Mouse (Mus musculus) heart, embryonic 14.5 days (tissue): ENCODE data around the gene Rab4b. TPM values are rescaled to one million over a fixed set of nuclear protein-coding genes. Genes with fewer than 3 reads are reported as not detected.

Source experiments
- ATAC-seq: fragments of 200-750 bp; cut with Nextera tagmentation; 2 replicates; pipeline ENCODE4 v1.8.0; 2017; ENCODE audit warnings: low read depth, moderate TSS enrichment; ENCODE audit not compliant: insufficient number of reproducible peaks, insufficient read depth, low FRiP score
- H3K27ac ChIP-seq, 2 experiments: fragments of 200-500 bp in 1 of 2; fragments of 300-500 bp in 1 of 2; sonication (generic) in 1 of 2; replicated peaks in 1 of 2; 2 replicates each; pipeline ENCODE4 v1.5.1; 2012 to 2014; ENCODE audit warnings: low read depth in 2 of 2, low read length in 2 of 2, control low read depth in 1 of 2, mild to moderate bottlenecking in 1 of 2, mixed read lengths in 1 of 2; ENCODE audit not compliant: control insufficient read depth in 1 of 2, insufficient read depth in 1 of 2
- H3K27me3 ChIP-seq: fragments of 300-500 bp; sonication (generic); 2 replicates; pipeline ENCODE4 v1.6.1; 2014; ENCODE audit warnings: mild to moderate bottlenecking, low read length, control low read depth; ENCODE audit not compliant: control insufficient read depth, insufficient read depth
- H3K36me3 ChIP-seq: fragments of 300-500 bp; sonication (generic); 2 replicates; pipeline ENCODE4 v1.6.1; 2014; ENCODE audit warnings: mild to moderate bottlenecking, control low read depth, low read length, mixed read lengths; ENCODE audit not compliant: control insufficient read depth, insufficient read depth
- H3K4me1 ChIP-seq, 2 experiments: fragments of 200-500 bp in 1 of 2; fragments of 300-500 bp in 1 of 2; sonication (generic) in 1 of 2; 2 replicates each; pipeline ENCODE4 v1.6.1; 2012 to 2014; ENCODE audit warnings: low read length in 2 of 2, control low read depth in 1 of 2, mixed read lengths in 1 of 2; ENCODE audit not compliant: control insufficient read depth in 2 of 2, insufficient read depth in 2 of 2
- H3K4me2 ChIP-seq: fragments of 300-500 bp; sonication (generic); 2 replicates; pipeline ENCODE4 v1.6.1; 2014; ENCODE audit warnings: mild to moderate bottlenecking, low read length
- H3K4me3 ChIP-seq, 2 experiments: fragments of 200-500 bp in 1 of 2; fragments of 300-500 bp in 1 of 2; sonication (generic) in 1 of 2; 2 replicates each; pipeline ENCODE4 v1.5.1; 2012 to 2014; ENCODE audit warnings: low read length in 2 of 2, mild to moderate bottlenecking in 2 of 2, control low read depth in 1 of 2, low read depth in 1 of 2, moderate library complexity in 1 of 2; ENCODE audit not compliant: control insufficient read depth in 1 of 2, insufficient read depth in 1 of 2
- H3K9ac ChIP-seq: fragments of 300-500 bp; sonication (generic); 2 replicates; pipeline ENCODE4 v1.6.1; 2014; ENCODE audit warnings: mild to moderate bottlenecking, low read length
- H3K9me3 ChIP-seq: fragments of 300-500 bp; sonication (generic); 2 replicates; pipeline ENCODE4 v1.6.1; 2016; ENCODE audit warnings: low read length, control low read depth; ENCODE audit not compliant: control insufficient read depth
- WGBS: fragments of 180-500 bp; shearing (Covaris S2); extraction: QIAGEN DNeasy Blood & Tissue Kit; methylation state at CpG from one replicate; pipeline ENCODE4 v1.1.7; 2014; 5-methylcytosine and 5-hydroxymethylcytosine counted together
- polyA plus RNA-seq: library from polyadenylated mRNA; unstranded; fragments of >200 nt; fragmentation: Nextera tagmentation; extraction: Ambion mirVana; gene quantifications from 2 replicates; pipeline ENCODE4 v1.2.1, GENCODE M21; 2014

The Rab4b gene
- polyA plus RNA-seq: 42.4 and 43.4 TPM in 2 replicates

GRCm38 (mm10) chr7:27178324-27179216 lies at the start of gene Rab4b:
Rab4b (minus strand) TSS chr7:27178896.
- H3K9ac ChIP-seq: peak within 1 kb of the TSS; percentile 68
- H3K9me3 ChIP-seq: no peaks in the 10 kb centered on the region
- H3K4me1 ChIP-seq: peaks cover 0 to 4% of the 10 kb centered on the region in 2 experiments; a peak in 2 of 4 replicates
- H3K4me3 ChIP-seq: peak within 1 kb of the TSS; percentile 73 to 76
- peak within 1 kb of the TSS; percentile 89 to 91 for H3K27ac ChIP-seq
- no peaks in the 10 kb centered on the region for H3K27me3 ChIP-seq
- H3K4me2 ChIP-seq: peak within 1 kb of the TSS; percentile 73
- peaks cover 29% of the 10 kb centered on the region for H3K36me3 ChIP-seq
- peak; percentile 97 for ATAC-seq
- under 1% methylated on average over 48 of the region's 53 CpGs for WGBS

DNA sequence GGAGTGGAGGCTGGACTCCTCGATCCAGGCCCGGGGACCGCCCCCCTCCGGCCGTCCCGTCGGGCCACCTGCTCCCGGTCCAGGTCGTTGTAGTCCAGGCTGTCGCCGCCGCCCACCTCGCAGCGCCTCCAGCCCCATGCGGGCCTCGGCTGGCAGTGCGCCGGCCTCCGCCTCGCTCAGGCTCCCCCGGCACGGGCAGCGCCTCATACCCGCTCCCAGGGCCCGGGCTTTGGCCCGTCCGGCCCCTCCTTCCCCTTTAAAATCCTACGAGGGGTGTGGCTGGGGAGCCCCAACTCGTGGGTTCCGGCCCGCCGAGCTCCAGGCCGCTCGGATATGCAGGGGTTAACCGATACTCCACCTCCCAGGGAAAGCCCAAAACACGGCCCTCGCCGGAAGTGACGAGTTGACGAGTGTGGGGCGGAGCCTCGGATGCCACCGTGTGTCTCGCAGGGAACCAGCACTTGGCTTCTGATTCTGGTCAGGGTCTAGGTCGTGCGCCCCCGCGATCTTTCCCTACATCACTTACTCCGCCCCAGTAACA lies 49.7 kb upstream of the Rab4b start, which contains the start of gene Itpkc:
Gene Itpkc, minus strand, starts transcription at position 381 of the 541 bp plus-strand sequence.
- Histone ChIP-seq H3K36me3 (no peaks in the 10 kb centered on the region), H3K9me3 (no peaks in the 10 kb centered on the region), H3K4me1 (peaks cover 23 to 38% of the 10 kb centered on the region in 2 experiments), H3K9ac (peak within 1 kb of the TSS; percentile 83), H3K27me3 (no peaks in the 10 kb centered on the region), H3K4me2 (peak within 1 kb of the TSS; percentile 86), H3K4me3 (peak within 1 kb of the TSS; percentile 75 to 84), H3K27ac (peak within 1 kb of the TSS; percentile 62 to 82)
- WGBS: under 1% methylated on average over 49 of the region's 49 CpGs
- ATAC-seq: peak; percentile 85

GRCm38 (mm10) chr7:27227676-27228075 lies 49.0 kb upstream of the Rab4b start:
- no peaks in the 10 kb centered on the region for H3K27me3 ChIP-seq
- no peaks in the 10 kb centered on the region for H3K9me3 ChIP-seq
- 0% methylated on average over 10 of the region's 10 CpGs for WGBS
- peaks cover 22 to 37% of the 10 kb centered on the region in 2 experiments for H3K4me1 ChIP-seq
- H3K27ac ChIP-seq: peak overlapping the region; percentile 62 to 82; a peak in 3 of 4 replicates
- no peak for ATAC-seq
- H3K36me3 ChIP-seq: no peaks in the 10 kb centered on the region
- H3K4me2 ChIP-seq: peak overlapping the region; percentile 86
- peak overlapping the region; percentile 83 for H3K9ac ChIP-seq
- peak overlapping the region; percentile 75 to 84 for H3K4me3 ChIP-seq

DNA sequence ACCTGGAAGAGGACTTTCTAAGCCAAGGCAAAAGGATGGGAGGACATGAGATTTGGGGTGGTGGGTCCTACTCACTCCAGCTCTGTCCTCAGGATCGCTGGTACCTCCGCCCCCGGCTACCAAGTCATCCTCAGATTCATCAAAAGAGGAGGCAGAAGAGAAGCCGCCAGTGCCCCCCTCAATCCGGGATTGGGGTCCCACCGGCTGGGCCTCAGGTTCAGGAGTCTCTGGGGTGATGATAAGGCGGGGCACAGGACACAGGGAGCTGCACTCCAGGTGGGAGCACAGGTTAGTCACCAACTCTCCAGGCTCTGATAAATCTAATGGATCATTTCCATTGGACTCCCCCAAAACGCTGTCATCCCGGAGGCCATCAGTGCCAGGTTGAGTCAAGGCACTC lies 48.6 kb upstream of the Rab4b start:
- ATAC-seq: no peak
- H3K36me3 ChIP-seq: no peaks in the 10 kb centered on the region
- peak overlapping the region; percentile 75 to 84 for H3K4me3 ChIP-seq
- no peak overlapping the region for H3K27ac ChIP-seq
- H3K4me1 ChIP-seq: peaks cover 22 to 37% of the 10 kb centered on the region in 2 experiments
- no peaks in the 10 kb centered on the region for H3K9me3 ChIP-seq
- peak overlapping the region; percentile 83 for H3K9ac ChIP-seq
- peak overlapping the region; percentile 86 for H3K4me2 ChIP-seq
- H3K27me3 ChIP-seq: no peaks in the 10 kb centered on the region
- WGBS: 23% methylated on average over 9 of the region's 9 CpGs

DNA sequence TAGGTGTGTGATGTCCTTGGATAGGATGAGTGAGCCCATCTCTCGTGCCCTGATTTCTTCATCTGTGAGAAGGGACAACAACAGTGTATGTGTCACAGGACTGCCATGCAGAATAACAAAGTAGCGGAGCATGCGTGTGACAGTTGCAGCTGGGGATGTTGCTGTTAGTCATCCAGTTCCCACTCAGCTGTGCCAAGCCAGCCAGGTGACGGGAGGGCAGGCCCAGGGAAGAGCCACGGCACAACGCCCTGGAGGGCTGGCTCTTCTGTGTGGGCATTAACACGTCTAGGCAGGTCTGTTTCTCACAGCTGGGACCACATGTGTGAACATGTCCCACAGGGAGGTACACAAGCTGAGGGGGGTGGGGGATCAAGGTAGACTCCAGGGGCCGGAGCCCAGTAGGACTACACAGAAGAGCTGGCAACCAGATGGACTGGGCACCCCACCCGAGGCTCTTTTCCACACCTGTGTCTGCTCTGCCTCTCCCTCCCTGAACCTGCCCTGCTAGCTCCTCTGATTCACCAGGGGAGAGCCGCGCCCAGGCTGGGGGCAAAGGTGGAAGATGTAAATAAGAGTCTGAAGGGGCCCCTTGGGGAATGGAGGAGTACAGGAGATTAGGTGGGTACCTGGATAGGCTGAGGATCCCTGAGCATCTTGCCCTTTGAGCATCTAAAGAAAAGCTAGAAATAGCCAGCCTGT lies 46.3 kb upstream of the Rab4b start:
- Histone ChIP-seq H3K36me3 (peaks cover 4% of the 10 kb centered on the region; the same call in 1 of the 2 replicates), H3K27ac (no peak overlapping the region), H3K9me3 (no peaks in the 10 kb centered on the region), H3K4me2 (no peak overlapping the region), H3K27me3 (no peaks in the 10 kb centered on the region), H3K4me3 (no peak overlapping the region), H3K4me1 (peaks cover 22 to 37% of the 10 kb centered on the region in 2 experiments), H3K9ac (peak overlapping the region; percentile 46; the same call in 1 of the 2 replicates)
- 80% methylated on average over 11 of the region's 11 CpGs for WGBS
- ATAC-seq: no peak

GRCm38 (mm10) chr7:27222538-27222937 lies 43.8 kb upstream of the Rab4b start:
- Histone ChIP-seq H3K27ac (no peak overlapping the region), H3K4me2 (no peak overlapping the region), H3K36me3 (peaks cover 18% of the 10 kb centered on the region), H3K27me3 (no peaks in the 10 kb centered on the region), H3K9me3 (no peaks in the 10 kb centered on the region), H3K9ac (no peak overlapping the region), H3K4me3 (no peak overlapping the region), H3K4me1 (peaks cover 15 to 35% of the 10 kb centered on the region in 2 experiments)
- 79% methylated on average over 1 of the region's 1 CpGs for WGBS
- no peak for ATAC-seq

- WGBS: 65% methylated on average over 6 of the region's 6 CpGs
- H3K27ac ChIP-seq: no peak overlapping the region
Measured at GRCm38 (mm10) chr7:27221939-27222338, 43.2 kb upstream of the Rab4b start.

More at GRCm38 (mm10) chr7:27221939-27222338, 43.2 kb upstream of the Rab4b start:
- no peak overlapping the region for H3K4me3 ChIP-seq
- no peak overlapping the region for H3K4me2 ChIP-seq
- ATAC-seq: no peak
- no peak overlapping the region for H3K9ac ChIP-seq
- peaks cover 19% of the 10 kb centered on the region for H3K36me3 ChIP-seq
- H3K9me3 ChIP-seq: no peaks in the 10 kb centered on the region
- no peaks in the 10 kb centered on the region for H3K27me3 ChIP-seq
- H3K4me1 ChIP-seq: peaks cover 9 to 29% of the 10 kb centered on the region in 2 experiments
